Mouse (Mus musculus) adrenal gland, postnatal 14 days (tissue): ENCODE results near the gene Pcsk5. TPM values are rescaled to one million over a fixed set of nuclear protein-coding genes. Genes with fewer than 3 reads are reported as not detected.

Experiments used
- DNase-seq: peaks from one replicate; pipeline ENCODE4 v3.0.0; 2021; ENCODE audit warnings: mixed read lengths
- total RNA-seq: library from RNA; stranded (reverse); gene quantifications from 2 replicates; pipeline ENCODE4 v1.2.3, GENCODE M21; 2021

Gene Pcsk5
- total RNA-seq, 1 experiment from 2014 or later, result 116 TPM

- no peak for DNase-seq
Measured at GRCm38 (mm10) chr19:17396802-17397201, 440.6 kb downstream of the Pcsk5 start.

- DNase-seq, result peak; percentile 97
Measured at GRCm38 (mm10) chr19:17393841-17394591, 443.4 kb downstream of the Pcsk5 start, which contains the start of gene Rfk. Rfk (plus strand) TSS chr19:17394043.

- DNase-seq, result no peak
Measured at GRCm38 (mm10) chr19:17392866-17393265, 444.6 kb downstream of the Pcsk5 start.

- DNase-seq, result no peak
Measured at GRCm38 (mm10) chr19:17388404-17388803, 449.0 kb downstream of the Pcsk5 start.

- DNase-seq, result no peak
Measured at GRCm38 (mm10) chr19:17386424-17386823, 451.0 kb downstream of the Pcsk5 start.

GRCm38 (mm10) chr19:17385426-17385825 is 452.0 kb downstream of the Pcsk5 start:
- DNase-seq, result no peak

GRCm38 (mm10) chr19:17385022-17385421 is 452.4 kb downstream of the Pcsk5 start:
- DNase-seq, result no peak

GRCm38 (mm10) chr19:17382807-17383397 is 454.5 kb downstream of the Pcsk5 start:
- DNase-seq, result no peak
